Mouse (Mus musculus) brain, embryonic 14.5 days (tissue): Measurements from ENCODE around the gene Tmem126b.

ENCODE experiments used
- CTCF ChIP-seq: fragments of 200-500 bp; IDR thresholded peaks from 2 replicates; pipeline ENCODE4 v1.5.1; 2012; ENCODE audit warnings: inconsistent platforms, mild to moderate bottlenecking, moderate library complexity, borderline replicate concordance; ENCODE audit not compliant: insufficient read depth, insufficient read length; ENCODE audit errors: extremely low read depth
- POLR2A ChIP-seq: fragments of 200-500 bp; IDR thresholded peaks from 2 replicates; pipeline ENCODE4 v1.6.1; 2012; ENCODE audit warnings: mild to moderate bottlenecking, inconsistent platforms, borderline replicate concordance; ENCODE audit not compliant: poor library complexity, insufficient read depth, insufficient read length, severe bottlenecking; ENCODE audit errors: extremely low read depth

DNA sequence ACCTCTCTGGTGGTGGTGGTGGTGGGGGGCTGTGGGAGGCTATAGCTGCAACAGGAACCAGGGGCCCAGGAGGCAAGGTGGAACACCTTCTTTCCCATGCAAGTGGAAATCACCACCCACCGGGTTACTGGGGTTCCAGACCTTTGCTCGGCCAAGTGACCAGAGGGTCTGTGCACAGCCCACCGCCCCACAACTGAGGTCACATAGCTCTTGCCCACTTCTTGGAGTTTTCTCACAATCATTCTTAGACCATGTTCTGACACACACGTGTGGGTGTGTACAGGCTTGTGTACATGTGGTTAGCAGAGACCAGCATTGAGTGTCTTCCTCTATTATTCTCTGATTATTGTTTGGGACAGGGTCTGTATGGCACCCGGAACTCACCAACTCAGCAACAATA, 14.4 kb downstream of the Tmem126b start:
- TF ChIP-seq CTCF (no peak), POLR2A (no peak)
